Mouse (Mus musculus) heart, postnatal 0 days (tissue): Measurements from ENCODE around the gene Rex1bd. TPM values are rescaled to one million over a fixed set of nuclear protein-coding genes. Genes with fewer than 3 reads are reported as not detected.

Experiments
- ATAC-seq: fragments of 200-750 bp; cut with Nextera tagmentation; 2 replicates; pipeline ENCODE4 v1.8.0; 2017; ENCODE audit warnings: low read depth, moderate number of reproducible peaks, moderate library complexity; ENCODE audit not compliant: insufficient read depth
- DNase-seq: peaks from one replicate; pipeline ENCODE4 v3.0.0-alpha.2; 2016; ENCODE audit warnings: low spot score
- H3K27ac ChIP-seq: fragments of 300-500 bp; sonication (generic); 2 replicates; pipeline ENCODE4 v1.5.1; 2014; ENCODE audit warnings: low read depth, mild to moderate bottlenecking
- H3K27me3 ChIP-seq: fragments of 300-500 bp; sonication (generic); 2 replicates; pipeline ENCODE4 v1.6.1; 2014; ENCODE audit warnings: low read length, mixed read lengths; ENCODE audit not compliant: control insufficient read depth, insufficient read depth
- H3K36me3 ChIP-seq: fragments of 300-500 bp; sonication (generic); replicated peaks from 2 replicates; pipeline ENCODE4 v1.6.1; 2014; ENCODE audit warnings: low read length, mixed read lengths; ENCODE audit not compliant: control insufficient read depth, insufficient read depth
- H3K4me1 ChIP-seq: fragments of 300-500 bp; sonication (generic); 2 replicates; pipeline ENCODE4 v1.6.1; 2014; ENCODE audit warnings: antibody characterized with exemption; ENCODE audit not compliant: control insufficient read depth, insufficient read depth
- H3K4me2 ChIP-seq: fragments of 300-500 bp; sonication (generic); 2 replicates; pipeline ENCODE4 v1.6.1; 2014; ENCODE audit warnings: low read depth, mild to moderate bottlenecking, low read length, moderate library complexity
- H3K4me3 ChIP-seq: fragments of 300-500 bp; sonication (generic); 2 replicates; pipeline ENCODE4 v1.5.1; 2014; ENCODE audit warnings: low read depth, low read length
- H3K9ac ChIP-seq: fragments of 300-500 bp; sonication (generic); replicated peaks from 2 replicates; pipeline ENCODE4 v1.6.1; 2014; ENCODE audit warnings: low read depth, low read length, mixed read lengths
- H3K9me3 ChIP-seq: fragments of 300-500 bp; sonication (generic); replicated peaks from 2 replicates; pipeline ENCODE4 v1.6.1; 2016; ENCODE audit warnings: low read length; ENCODE audit not compliant: control insufficient read depth
- CTCF ChIP-seq: IDR thresholded peaks from 2 replicates; pipeline ENCODE4 v1.5.1; 2016; ENCODE audit warnings: antibody characterized with exemption, control low read depth, low read depth
- EP300 ChIP-seq: IDR thresholded peaks from 2 replicates; pipeline ENCODE4 v1.6.1; 2016; ENCODE audit warnings: antibody characterized with exemption, low read depth
- WGBS: fragments of 180-500 bp; shearing (Covaris S2); extraction: QIAGEN DNeasy Blood & Tissue Kit; methylation state at CpG from one replicate; pipeline ENCODE4 v1.1.7; 2014; 5-methylcytosine and 5-hydroxymethylcytosine counted together
- polyA plus RNA-seq: library from polyadenylated mRNA; unstranded; fragments of >200 nt; fragmentation: Nextera tagmentation; extraction: Ambion mirVana; gene quantifications from 2 replicates; pipeline ENCODE4 v1.2.1, GENCODE M21; 2015
- total RNA-seq: library from RNA; depleted of rRNA; stranded (reverse); fragments of >200 nt; gene quantifications from 2 replicates; pipeline ENCODE4 v1.2.3, GENCODE M21; 2014; ENCODE audit warnings: low replicate concordance

Rex1bd gene
- total and polyA plus RNA-seq, 2 experiments from 2014 or later: 139 to 145 TPM

DNA sequence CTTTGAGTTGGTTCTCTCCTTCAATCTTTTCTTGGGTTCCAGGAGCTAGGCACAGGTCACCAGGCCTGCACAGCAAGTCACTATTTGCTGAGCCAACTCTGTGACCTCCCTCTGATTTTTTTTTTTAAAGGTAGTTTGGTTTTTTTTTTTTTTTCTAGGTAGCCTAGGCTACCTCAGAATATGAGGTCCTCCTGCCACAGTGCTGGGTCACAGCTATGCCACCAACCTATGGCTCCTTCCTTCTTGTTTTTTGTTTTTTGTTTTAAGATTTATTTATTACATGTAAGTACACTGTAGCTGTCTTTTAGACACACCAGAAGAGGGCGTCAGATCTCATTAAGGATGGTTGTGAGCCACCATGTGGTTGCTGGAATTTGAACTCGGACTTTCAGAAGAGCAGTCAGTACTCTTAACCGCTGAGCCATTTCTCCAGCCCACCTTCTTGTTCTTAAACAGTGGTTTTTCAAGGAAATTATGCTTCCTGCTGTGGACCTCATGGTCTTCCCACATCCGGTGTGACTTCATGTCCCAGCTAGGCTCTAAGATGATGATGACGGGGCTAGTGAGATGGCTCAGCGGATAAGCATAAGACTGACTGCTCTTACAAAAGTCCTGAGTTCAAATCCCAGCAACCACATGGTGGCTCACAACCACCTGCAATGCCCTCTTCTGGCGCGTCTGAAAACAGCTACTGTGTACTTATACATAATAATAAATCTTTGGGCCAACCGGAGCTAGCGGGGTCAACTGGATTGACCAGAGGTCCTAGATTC, 43.0 kb upstream of the Rex1bd start:
- ATAC-seq (no peak), DNase-seq (no peak)
- WGBS: 88% methylated on average over 10 of the region's 10 CpGs
- Histone ChIP-seq H3K27me3 (no peaks in the 10 kb centered on the region), H3K9me3 (no peaks in the 10 kb centered on the region), H3K4me3 (no peak overlapping the region), H3K36me3 (no peaks in the 10 kb centered on the region), H3K27ac (no peak overlapping the region), H3K4me2 (no peak overlapping the region), H3K4me1 (peaks cover 59% of the 10 kb centered on the region), H3K9ac (no peak overlapping the region)
- no peak for TF ChIP-seq EP300
- no peak; the same call in 1 of the 2 replicates for TF ChIP-seq CTCF

DNA sequence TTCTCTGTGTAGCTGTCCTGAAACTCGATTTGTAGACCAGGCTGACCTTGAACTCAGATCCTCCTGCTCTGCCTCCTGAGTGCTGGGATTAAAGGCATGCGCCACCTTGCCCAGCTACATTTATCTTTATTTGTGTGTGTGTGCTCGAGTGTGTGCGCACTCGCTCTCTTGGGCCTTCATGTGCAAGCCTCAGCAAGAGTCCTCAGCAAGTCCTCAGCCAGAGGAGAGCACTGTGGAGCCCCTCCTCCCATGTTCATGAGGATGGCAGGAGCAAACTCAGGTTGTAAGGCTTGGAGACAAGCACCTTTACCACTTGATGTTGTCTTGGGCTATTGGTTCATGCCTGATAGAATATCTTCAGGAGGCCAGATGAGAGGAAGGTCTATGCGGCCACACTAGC, 41.2 kb upstream of the Rex1bd start:
- TF ChIP-seq EP300 (no peak), CTCF (no peak)
- H3K9me3 ChIP-seq: no peaks in the 10 kb centered on the region
- no peak overlapping the region for H3K4me3 ChIP-seq
- no peak for DNase-seq
- no peaks in the 10 kb centered on the region for H3K36me3 ChIP-seq
- 81% methylated on average over 6 of the region's 6 CpGs for WGBS
- H3K9ac ChIP-seq: no peak overlapping the region
- H3K27me3 ChIP-seq: no peaks in the 10 kb centered on the region
- H3K4me1 ChIP-seq: peaks cover 41% of the 10 kb centered on the region
- H3K4me2 ChIP-seq: no peak overlapping the region
- H3K27ac ChIP-seq: peak overlapping the region; percentile 66; the same call in 1 of the 2 replicates
- no peak for ATAC-seq

DNA sequence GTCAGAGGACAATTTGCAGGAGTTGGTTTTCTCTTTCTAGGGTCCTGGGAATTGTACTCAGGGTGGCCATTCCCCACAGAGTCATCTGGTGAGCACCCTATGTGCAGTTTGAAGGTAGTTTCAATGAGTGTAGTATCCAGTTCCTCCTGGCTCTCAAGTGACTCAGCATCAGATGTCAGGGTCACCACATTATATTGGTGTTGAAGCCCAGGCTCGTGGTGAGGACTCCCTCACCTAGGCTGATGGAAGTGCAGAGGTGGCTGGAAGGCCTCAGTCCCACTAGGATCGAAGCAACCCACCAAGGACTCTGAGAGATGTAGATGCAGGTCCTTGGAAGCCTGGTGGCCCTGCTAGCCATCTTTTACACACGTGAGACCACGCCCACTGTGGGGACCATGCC, 39.9 kb upstream of the Rex1bd start:
- Histone ChIP-seq H3K27ac (no peak overlapping the region), H3K9ac (no peak overlapping the region), H3K9me3 (no peaks in the 10 kb centered on the region), H3K27me3 (no peaks in the 10 kb centered on the region), H3K4me2 (no peak overlapping the region), H3K4me1 (peaks cover 27% of the 10 kb centered on the region), H3K4me3 (no peak overlapping the region), H3K36me3 (no peaks in the 10 kb centered on the region)
- ATAC-seq (no peak), DNase-seq (no peak)
- no peak for TF ChIP-seq EP300
- WGBS: 83% methylated on average over 4 of the region's 4 CpGs

DNA sequence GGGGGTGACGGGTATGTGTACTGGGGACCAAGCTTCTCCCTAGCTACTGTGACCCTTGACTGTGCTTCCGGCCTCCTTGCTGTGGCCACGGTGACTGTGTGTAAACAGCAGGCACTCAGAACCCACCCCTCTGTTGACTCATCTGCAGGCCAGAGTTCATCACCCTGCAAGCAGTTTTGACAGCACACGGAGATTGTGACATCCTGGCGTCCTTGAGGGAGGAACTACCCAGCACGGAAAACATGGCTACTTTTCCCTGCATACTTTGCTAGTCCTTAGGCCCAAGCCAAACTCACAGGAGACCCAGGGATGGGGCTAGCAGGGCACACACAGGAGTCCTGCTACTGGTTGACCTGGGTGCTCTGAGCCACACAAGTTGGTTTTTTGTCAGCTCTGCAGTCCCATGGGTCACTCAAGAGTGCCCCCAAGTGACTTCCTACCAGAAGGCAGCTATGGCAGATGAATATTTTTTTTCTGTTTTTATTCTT, 37.7 kb upstream of the Rex1bd start:
- H3K4me2 ChIP-seq: no peak overlapping the region
- peak overlapping the region; percentile 49 for H3K27ac ChIP-seq
- no peaks in the 10 kb centered on the region for H3K9me3 ChIP-seq
- no peak for DNase-seq
- H3K4me1 ChIP-seq: peaks cover 28% of the 10 kb centered on the region
- H3K36me3 ChIP-seq: no peaks in the 10 kb centered on the region
- ATAC-seq: no peak
- 44% methylated on average over 6 of the region's 6 CpGs for WGBS
- no peak for TF ChIP-seq EP300
- peak; percentile 33 for TF ChIP-seq CTCF
- no peak overlapping the region for H3K4me3 ChIP-seq
- H3K27me3 ChIP-seq: no peaks in the 10 kb centered on the region
- 0 out of 2 replicates have a peak overlapping the region, but pooled peaks have one; percentile 17 for H3K9ac ChIP-seq

DNA sequence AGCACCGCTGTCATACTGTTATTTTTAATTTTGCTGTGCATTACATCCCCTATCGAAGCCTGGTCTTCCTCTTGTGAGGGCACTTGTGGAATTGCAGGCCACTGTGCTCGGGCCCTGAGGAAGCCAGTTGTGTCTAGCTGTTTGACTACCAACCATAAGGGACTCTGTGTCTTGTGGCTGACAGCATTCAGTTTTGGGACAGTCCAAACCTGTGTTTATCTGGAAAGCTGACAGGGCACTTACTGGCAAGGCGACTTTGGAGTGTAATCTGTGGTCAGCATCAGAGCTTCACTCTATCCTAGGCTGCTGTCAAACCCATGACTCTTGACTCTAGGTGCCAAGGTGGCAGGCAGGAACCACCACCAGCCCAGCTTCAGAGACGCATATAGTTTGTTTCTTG, 34.5 kb upstream of the Rex1bd start:
- Histone ChIP-seq H3K4me2 (peak overlapping the region; percentile 88), H3K9ac (peak overlapping the region; percentile 81), H3K36me3 (peaks cover 9% of the 10 kb centered on the region; the same call in 1 of the 2 replicates), H3K4me1 (peaks cover 12% of the 10 kb centered on the region), H3K9me3 (no peaks in the 10 kb centered on the region), H3K27ac (peak overlapping the region; percentile 95; the same call in 1 of the 2 replicates), H3K4me3 (peak overlapping the region; percentile 73), H3K27me3 (no peaks in the 10 kb centered on the region)
- ATAC-seq (no peak), DNase-seq (no peak)
- WGBS: 43% methylated on average over 5 of the region's 5 CpGs
- TF ChIP-seq CTCF: no peak
- no peak for TF ChIP-seq EP300
